Mouse (Mus musculus): Measurements from ENCODE around the gene Gli3. TPM values are rescaled to one million over a fixed set of nuclear protein-coding genes. Genes with fewer than 3 reads are reported as not detected.
A peak's percentile ranks its signal among the peaks of the same experiment; 100 is the strongest.

The Gli3 gene
- polyA plus RNA-seq, 1 experiment = 12.5 TPM

GRCm38 (mm10) chr13:15670144-15670961 is 207.3 kb downstream of the Gli3 start:
- no peak for TF ChIP-seq CTCF (IDR thresholded peaks at IDR 0.05; ENCODE audit: borderline replicate concordance, extremely low read depth, insufficient read depth, insufficient read length)
- no peak for TF ChIP-seq POLR2A (IDR thresholded peaks at IDR 0.05; ENCODE audit: borderline replicate concordance, extremely low read depth, insufficient read depth, insufficient read length, poor library complexity, severe bottlenecking)
- DNase-seq (ENCODE audit: low read depth) = no peak

GRCm38 (mm10) chr13:15670962-15671313 is 207.9 kb downstream of the Gli3 start:
- TF ChIP-seq CTCF (IDR thresholded peaks at IDR 0.05; ENCODE audit: borderline replicate concordance, extremely low read depth, insufficient read depth, insufficient read length) = no peak
- TF ChIP-seq POLR2A (IDR thresholded peaks at IDR 0.05; ENCODE audit: borderline replicate concordance, extremely low read depth, insufficient read depth, insufficient read length, poor library complexity, severe bottlenecking) = no peak
- DNase-seq (ENCODE audit: low read depth) = no peak

DNA sequence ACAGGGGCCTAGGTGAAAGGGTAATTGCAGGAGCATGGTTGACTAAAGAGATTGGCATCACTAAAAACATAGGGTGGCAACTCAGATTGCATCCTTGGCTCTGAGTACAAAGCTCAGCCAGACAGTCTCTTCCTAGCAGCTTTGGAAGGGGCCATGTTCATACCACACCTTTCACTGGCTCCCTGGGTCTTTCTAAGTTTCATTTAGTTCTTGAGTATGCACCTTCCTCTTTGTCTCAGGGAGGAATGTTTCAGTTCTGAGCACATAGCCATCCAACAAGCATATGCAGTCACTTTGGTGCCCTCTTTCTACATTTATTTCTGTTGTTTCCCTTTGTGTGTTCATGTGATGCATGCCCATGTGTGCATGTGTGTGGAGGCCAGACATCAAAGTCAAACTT is 212.4 kb downstream of the Gli3 start:
- no peak for DNase-seq (ENCODE audit: low read depth)
- no peak for TF ChIP-seq CTCF (IDR thresholded peaks at IDR 0.05; ENCODE audit: borderline replicate concordance, extremely low read depth, insufficient read depth, insufficient read length)
- no peak for TF ChIP-seq POLR2A (IDR thresholded peaks at IDR 0.05; ENCODE audit: borderline replicate concordance, extremely low read depth, insufficient read depth, insufficient read length, poor library complexity, severe bottlenecking)

DNA sequence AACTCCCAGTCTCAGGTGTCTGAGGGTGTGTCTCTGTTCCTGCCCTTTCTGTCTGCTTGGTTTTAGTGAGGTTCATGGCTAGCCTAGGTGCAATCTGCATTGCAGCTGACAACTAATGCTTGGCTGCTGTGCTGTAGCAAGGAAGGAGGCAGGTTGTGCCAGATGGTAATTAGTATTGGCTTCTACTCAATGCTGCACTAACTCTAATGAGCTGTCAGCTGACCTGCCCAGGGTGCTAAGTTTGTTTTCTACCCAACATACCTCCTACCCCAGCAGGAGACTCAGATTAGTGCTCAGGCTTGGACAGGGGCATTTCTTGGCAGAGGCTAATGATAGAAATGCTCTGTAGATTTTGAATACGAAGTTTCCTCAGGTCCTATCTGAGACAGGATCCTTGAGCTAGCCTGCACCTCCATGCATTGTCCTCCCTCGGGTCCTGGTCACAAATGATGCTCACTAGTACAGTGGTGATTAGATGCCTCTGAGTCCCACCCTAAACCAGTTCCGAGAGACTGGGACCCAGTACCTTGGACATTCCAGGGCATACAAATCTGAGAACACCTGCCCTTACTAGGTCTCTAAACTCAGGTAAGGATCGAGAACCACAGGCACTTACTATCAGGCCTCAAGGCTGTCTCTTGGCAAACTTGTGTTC is 214.2 kb downstream of the Gli3 start:
- DNase-seq (ENCODE audit: low read depth) = peak; percentile 91
- TF ChIP-seq POLR2A (IDR thresholded peaks at IDR 0.05; ENCODE audit: borderline replicate concordance, extremely low read depth, insufficient read depth, insufficient read length, poor library complexity, severe bottlenecking) = no peak
- TF ChIP-seq CTCF (IDR thresholded peaks at IDR 0.05; ENCODE audit: borderline replicate concordance, extremely low read depth, insufficient read depth, insufficient read length) = no peak

DNA sequence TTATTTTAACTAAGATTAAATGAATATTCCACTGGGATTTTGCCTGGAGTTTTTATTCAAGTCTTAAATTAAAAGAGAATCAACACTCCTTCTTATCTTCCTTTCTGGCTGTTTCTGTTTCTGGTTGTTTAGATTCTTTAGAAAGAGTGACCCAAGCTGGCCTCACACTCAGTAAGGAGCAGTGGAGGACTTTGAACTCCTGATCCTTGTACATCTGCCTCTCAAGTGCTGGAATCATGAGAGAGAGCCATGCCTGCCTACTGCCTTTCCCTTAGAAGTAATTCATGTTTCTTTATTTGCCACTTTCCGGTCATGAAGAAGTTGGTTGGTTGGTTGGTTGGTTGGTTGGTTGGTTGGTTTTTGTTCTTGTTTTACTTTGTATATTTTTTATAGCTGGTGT is 218.5 kb downstream of the Gli3 start:
- no peak for DNase-seq (ENCODE audit: low read depth)

GRCm38 (mm10) chr13:15683006-15683405 is 220.0 kb downstream of the Gli3 start:
- TF ChIP-seq CTCF (IDR thresholded peaks at IDR 0.05; ENCODE audit: borderline replicate concordance, extremely low read depth, insufficient read depth, insufficient read length) (no peak), POLR2A (IDR thresholded peaks at IDR 0.05; ENCODE audit: borderline replicate concordance, extremely low read depth, insufficient read depth, insufficient read length, poor library complexity, severe bottlenecking) (no peak)
- DNase-seq (ENCODE audit: low read depth) = no peak

More for the DNA sequence above, 218.5 kb downstream of the Gli3 start:
- TF ChIP-seq CTCF (IDR thresholded peaks at IDR 0.05; ENCODE audit: borderline replicate concordance, extremely low read depth, insufficient read depth, insufficient read length) (no peak), POLR2A (IDR thresholded peaks at IDR 0.05; ENCODE audit: borderline replicate concordance, extremely low read depth, insufficient read depth, insufficient read length, poor library complexity, severe bottlenecking) (no peak)

DNA sequence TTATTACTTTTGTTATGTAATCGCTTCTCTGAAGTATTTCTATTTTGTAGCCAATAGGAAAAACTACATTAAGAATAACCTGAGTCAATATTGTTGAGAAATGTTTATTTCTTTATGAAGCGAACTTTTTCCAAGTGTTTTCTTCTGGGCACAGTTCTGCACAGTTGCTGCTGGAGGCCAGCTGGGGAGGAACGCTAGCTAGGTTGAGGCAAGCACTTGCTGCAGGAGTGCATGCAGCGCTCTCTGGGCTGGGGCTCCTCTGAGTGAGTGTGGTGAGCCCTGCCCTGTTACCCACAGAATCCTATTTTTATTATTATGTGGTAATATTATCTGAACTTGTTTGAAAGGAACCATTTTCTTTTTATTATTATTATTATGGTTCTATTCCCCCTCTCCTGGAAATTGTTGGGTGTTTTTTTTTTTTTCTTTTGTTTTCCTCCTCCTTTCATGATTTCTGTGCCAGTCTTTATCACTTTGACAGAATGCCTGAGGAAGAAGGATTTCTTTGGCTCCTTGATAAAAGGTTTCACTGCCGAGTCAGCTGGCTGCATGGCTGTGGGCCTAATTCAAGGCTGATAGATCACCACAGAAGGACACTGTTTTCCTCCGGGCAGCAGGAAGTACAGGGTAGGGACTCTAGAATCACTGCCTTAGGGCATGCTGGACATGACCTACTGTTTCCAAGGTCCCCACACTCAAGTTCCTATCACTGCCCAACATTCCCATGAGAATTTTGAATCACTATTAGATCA is 225.2 kb downstream of the Gli3 start:
- no peak for TF ChIP-seq CTCF (IDR thresholded peaks at IDR 0.05; ENCODE audit: borderline replicate concordance, extremely low read depth, insufficient read depth, insufficient read length)
- no peak for TF ChIP-seq POLR2A (IDR thresholded peaks at IDR 0.05; ENCODE audit: borderline replicate concordance, extremely low read depth, insufficient read depth, insufficient read length, poor library complexity, severe bottlenecking)
- peak; percentile 54 for DNase-seq (ENCODE audit: low read depth)

- no peak for DNase-seq (ENCODE audit: low read depth)
- TF ChIP-seq POLR2A (IDR thresholded peaks at IDR 0.05; ENCODE audit: borderline replicate concordance, extremely low read depth, insufficient read depth, insufficient read length, poor library complexity, severe bottlenecking) (no peak), CTCF (IDR thresholded peaks at IDR 0.05; ENCODE audit: borderline replicate concordance, extremely low read depth, insufficient read depth, insufficient read length) (no peak)
Measured at GRCm38 (mm10) chr13:15688826-15689501, 225.9 kb downstream of the Gli3 start.

DNA sequence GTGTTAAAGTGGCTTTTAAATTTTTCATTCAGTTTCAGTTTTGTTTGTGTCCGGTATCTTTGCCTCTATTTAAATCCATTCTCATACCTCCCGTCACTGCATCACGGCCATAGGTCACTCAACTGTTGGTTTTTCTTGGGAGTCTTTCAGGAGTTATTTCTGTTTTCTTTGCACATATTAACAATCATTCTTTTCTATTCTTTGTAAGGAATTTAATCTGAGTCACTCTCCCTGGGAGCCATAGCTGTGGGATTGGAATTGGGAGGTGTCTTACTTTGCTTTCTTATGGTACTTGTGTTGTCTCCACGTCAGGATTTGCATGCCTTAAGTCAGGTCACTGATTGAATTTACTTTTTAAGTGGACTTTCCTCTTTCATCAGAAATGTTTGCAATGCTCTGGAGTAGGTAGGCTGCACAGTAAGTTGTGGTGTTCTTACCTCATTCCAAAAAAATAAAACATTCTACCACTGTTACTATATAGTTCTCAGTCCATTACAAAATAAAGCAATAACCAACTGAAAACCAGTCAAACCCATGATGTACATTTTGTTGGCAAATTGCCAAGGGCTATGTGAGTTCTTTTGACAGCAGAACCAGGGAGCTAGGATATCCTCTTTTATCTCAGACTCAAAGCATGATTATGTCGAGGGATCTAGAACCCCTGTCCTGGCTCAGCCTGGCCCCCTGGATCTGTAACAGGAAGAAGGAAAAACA is 228.9 kb downstream of the Gli3 start:
- no peak for DNase-seq (ENCODE audit: low read depth)
- TF ChIP-seq CTCF (IDR thresholded peaks at IDR 0.05; ENCODE audit: borderline replicate concordance, extremely low read depth, insufficient read depth, insufficient read length) (no peak), POLR2A (IDR thresholded peaks at IDR 0.05; ENCODE audit: borderline replicate concordance, extremely low read depth, insufficient read depth, insufficient read length, poor library complexity, severe bottlenecking) (no peak)

DNA sequence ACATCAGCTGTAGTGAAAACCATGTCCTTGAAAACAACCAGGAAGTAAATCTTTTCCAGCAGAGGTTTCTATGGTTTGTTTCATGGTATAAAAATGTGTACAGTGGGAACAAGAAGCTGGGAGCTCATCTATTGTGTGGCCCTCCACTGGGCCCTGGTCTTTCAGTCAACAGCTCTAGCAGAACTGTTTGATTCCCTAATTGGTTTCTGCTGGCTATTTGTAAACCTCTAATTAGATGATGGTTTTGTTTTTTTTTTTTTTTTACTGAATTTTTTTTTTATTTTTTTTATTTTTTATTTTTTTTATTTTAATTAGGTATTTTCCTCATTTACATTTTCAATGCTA is 229.4 kb downstream of the Gli3 start:
- no peak for DNase-seq (ENCODE audit: low read depth)
- TF ChIP-seq CTCF (IDR thresholded peaks at IDR 0.05; ENCODE audit: borderline replicate concordance, extremely low read depth, insufficient read depth, insufficient read length) (no peak), POLR2A (IDR thresholded peaks at IDR 0.05; ENCODE audit: borderline replicate concordance, extremely low read depth, insufficient read depth, insufficient read length, poor library complexity, severe bottlenecking) (no peak)
